Mouse (Mus musculus): ENCODE data around the gene Ccnyl1.

DNA sequence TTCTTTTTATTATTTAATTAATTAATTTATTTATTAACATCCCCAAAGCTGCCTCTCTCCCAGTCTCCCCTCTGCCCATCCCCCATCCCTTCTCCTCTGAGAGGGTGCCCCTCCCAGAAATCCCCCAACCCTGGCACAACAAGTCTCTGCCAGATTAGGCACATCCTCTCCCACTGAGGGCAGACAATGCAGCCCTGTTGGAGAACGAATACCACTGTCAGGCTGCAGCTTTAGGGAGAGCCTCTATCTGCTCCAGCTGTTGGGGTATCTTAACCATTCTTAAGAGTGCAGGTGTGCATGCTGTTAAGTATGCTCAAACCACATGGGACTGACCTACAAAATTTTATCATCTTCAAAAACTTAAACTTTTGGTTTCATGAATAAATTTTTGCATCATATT lies 34.8 kb upstream of the Ccnyl1 start:
- TF ChIP-seq CTCF (IDR thresholded peaks at IDR 0.05; ENCODE audit: low read depth, low read length) (no peak), POLR2A (IDR thresholded peaks at IDR 0.05; ENCODE audit: borderline replicate concordance, low read depth, low read length) (no peak)
